Mouse (Mus musculus) hindbrain, embryonic 15.5 days (tissue): ENCODE measurements around the gene Cyp27a1. TPM values are rescaled to one million over a fixed set of nuclear protein-coding genes. Genes with fewer than 3 reads are reported as not detected.
A peak's percentile ranks its signal among the peaks of the same experiment; 100 is the strongest.

ENCODE experiments used
- ATAC-seq: fragments of 200-750 bp; cut with Nextera tagmentation; 2 replicates; pipeline ENCODE4 v1.8.0; 2017; ENCODE audit warnings: low read depth, moderate number of reproducible peaks, moderate TSS enrichment; ENCODE audit not compliant: low FRiP score
- H3K27ac ChIP-seq: fragments of 300-500 bp; sonication (generic); replicated peaks from 2 replicates; pipeline ENCODE4 v1.5.1; 2015; ENCODE audit warnings: mild to moderate bottlenecking, inconsistent platforms
- H3K27me3 ChIP-seq: fragments of 300-500 bp; sonication (generic); 2 replicates; pipeline ENCODE4 v1.6.1; 2015; ENCODE audit warnings: control low read depth, inconsistent platforms
- H3K36me3 ChIP-seq: fragments of 300-500 bp; sonication (generic); 2 replicates; pipeline ENCODE4 v1.6.1; 2015; ENCODE audit warnings: control low read depth, inconsistent platforms
- H3K4me1 ChIP-seq: fragments of 300-500 bp; sonication (generic); replicated peaks from 2 replicates; pipeline ENCODE4 v1.6.1; 2015; ENCODE audit warnings: control low read depth, inconsistent platforms
- H3K4me2 ChIP-seq: fragments of 300-500 bp; sonication (generic); 2 replicates; pipeline ENCODE4 v1.6.1; 2015; ENCODE audit warnings: moderate library complexity, mild to moderate bottlenecking, inconsistent platforms
- H3K4me3 ChIP-seq: fragments of 300-500 bp; sonication (generic); 2 replicates; pipeline ENCODE4 v1.5.1; 2015; ENCODE audit warnings: mild to moderate bottlenecking, inconsistent platforms
- H3K9ac ChIP-seq: fragments of 300-500 bp; sonication (generic); 2 replicates; pipeline ENCODE4 v1.6.1; 2015; ENCODE audit warnings: inconsistent platforms
- H3K9me3 ChIP-seq: fragments of 300-500 bp; sonication (generic); 2 replicates; pipeline ENCODE4 v1.6.1; 2016; ENCODE audit warnings: control low read depth, inconsistent platforms
- WGBS: fragments of 180-500 bp; shearing (Covaris S2); methylation state at CpG from one replicate; pipeline ENCODE4 v1.1.7; 2015; 5-methylcytosine and 5-hydroxymethylcytosine counted together
- polyA plus RNA-seq: library from polyadenylated mRNA; unstranded; fragments of >200 nt; fragmentation: Nextera tagmentation; extraction: Ambion mirVana; gene quantifications from 2 replicates; pipeline ENCODE4 v1.2.1, GENCODE M21; 2015

Gene Cyp27a1
- polyA plus RNA-seq: 3.3 TPM in 2 replicates

DNA sequence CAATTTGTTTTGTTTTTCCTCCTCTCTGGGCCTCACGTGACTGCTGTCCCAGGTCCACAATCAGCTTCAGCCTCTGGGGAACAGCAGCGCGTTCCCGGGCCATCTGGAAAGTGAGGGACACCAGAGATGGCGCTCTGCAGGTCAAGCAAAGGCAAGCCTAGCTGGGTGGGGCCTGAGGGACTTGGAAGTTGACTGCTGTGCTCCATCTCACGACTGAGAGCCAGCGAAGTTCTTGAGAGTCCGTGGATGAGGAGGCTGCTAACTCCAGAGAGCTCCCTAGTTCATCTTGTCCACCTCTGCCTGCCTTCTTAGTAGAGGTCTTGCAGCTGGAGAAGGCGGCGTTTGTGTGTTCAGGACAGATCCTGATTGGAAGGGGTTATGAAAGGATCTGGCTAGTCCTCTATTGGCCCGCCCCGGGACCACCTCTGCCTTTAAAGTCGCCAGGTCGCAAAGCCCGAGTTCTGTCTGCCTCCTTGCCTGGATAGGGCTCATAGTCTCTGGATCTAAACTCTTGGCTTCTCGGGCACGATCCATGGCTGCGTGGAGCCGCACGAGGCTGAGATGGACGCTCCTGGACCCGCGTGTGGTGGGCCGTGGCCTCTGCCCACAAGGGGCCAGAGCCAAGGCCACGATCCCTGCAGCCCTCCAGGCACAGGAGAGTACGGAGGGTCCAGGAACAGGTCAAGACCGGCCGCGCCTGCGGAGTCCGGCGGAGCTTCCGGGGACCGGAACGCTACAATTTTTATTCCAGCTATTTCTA, at the start of gene Cyp27a1:
Gene Cyp27a1, plus strand, starts transcription at position 476 of the 760 bp plus-strand sequence.
- ATAC-seq: no peak
- no peaks in the 10 kb centered on the region for H3K36me3 ChIP-seq
- no peak within 1 kb of the TSS for H3K27ac ChIP-seq
- H3K4me2 ChIP-seq: peak within 1 kb of the TSS; percentile 85
- peaks cover 12% of the 10 kb centered on the region; the same call in 1 of the 2 replicates for H3K27me3 ChIP-seq
- H3K4me3 ChIP-seq: peak within 1 kb of the TSS; percentile 40
- peaks cover 12% of the 10 kb centered on the region for H3K4me1 ChIP-seq
- H3K9me3 ChIP-seq: no peaks in the 10 kb centered on the region
- peak within 1 kb of the TSS; percentile 45 for H3K9ac ChIP-seq
- 7% methylated on average over 35 of the region's 35 CpGs for WGBS

DNA sequence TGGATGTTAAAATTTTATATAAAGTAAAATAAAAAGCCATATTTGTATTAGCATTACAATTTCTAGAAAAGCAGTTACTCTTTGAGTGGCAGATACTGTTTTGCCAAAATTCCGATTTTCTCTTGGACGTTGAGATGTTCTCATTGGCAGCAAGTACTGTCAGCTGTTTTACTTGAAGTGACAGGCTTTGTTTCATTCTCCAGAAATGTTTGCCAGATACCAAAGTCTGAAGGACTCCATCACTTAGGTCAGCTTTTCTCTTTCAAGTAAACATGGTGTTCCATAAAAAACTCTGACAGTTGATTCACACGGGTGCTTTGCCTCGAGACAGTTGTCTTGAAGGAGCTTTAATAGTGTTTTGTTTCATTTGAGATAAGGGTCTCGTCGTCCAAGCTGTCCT, 48.2 kb upstream of the Cyp27a1 start:
- no peak overlapping the region for H3K9ac ChIP-seq
- no peaks in the 10 kb centered on the region for H3K9me3 ChIP-seq
- H3K27me3 ChIP-seq: no peaks in the 10 kb centered on the region
- H3K4me3 ChIP-seq: no peak overlapping the region
- no peak overlapping the region for H3K4me2 ChIP-seq
- no peak overlapping the region for H3K27ac ChIP-seq
- ATAC-seq: no peak
- WGBS: 77% methylated on average over 6 of the region's 6 CpGs
- H3K4me1 ChIP-seq: peaks cover 17% of the 10 kb centered on the region
- no peaks in the 10 kb centered on the region for H3K36me3 ChIP-seq

DNA sequence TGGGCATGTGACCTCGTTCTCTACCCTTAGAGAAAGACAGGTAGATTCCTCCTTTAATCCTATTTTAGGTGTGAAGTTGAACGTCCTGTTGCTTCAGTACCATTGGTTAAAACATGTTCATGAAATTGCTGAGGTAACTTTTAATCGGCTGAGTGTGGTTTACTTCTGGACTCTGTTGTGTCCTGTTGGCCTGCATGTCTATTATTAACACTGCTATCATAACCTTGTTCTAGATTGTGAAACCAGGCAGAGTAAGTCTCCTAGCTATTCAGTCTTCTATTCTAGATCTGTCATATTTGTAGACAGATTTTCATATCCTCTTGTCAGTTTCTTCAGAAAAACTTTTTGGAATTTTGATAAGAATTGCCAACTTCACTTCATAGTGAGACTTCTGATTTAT, 45.0 kb upstream of the Cyp27a1 start:
- no peak overlapping the region for H3K4me3 ChIP-seq
- ATAC-seq: no peak
- WGBS: 94% methylated on average over 3 of the region's 3 CpGs

DNA sequence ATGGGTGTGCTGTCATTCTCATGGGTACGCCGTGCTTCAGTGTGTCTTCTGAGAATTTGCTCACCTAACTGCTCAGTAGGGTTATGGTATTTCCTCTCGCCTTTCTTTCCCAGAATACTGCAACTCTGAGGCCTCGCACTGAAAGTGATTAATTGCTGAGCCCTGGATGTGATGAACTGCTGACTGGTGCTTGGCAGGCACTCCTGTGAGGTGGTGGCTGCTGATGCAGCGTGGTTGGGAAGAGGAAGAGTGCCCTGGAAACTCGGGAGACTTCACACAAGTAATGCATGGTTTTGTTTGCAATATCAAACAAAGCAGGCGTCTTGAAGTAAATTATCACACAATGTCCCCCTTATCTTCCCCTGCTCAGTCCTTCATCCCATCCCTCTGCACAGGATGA, 40.6 kb upstream of the Cyp27a1 start:
- WGBS: 82% methylated on average over 7 of the region's 7 CpGs
- H3K4me1 ChIP-seq: no peaks in the 10 kb centered on the region
- H3K9ac ChIP-seq: no peak overlapping the region
- no peaks in the 10 kb centered on the region for H3K36me3 ChIP-seq
- H3K27me3 ChIP-seq: no peaks in the 10 kb centered on the region
- no peaks in the 10 kb centered on the region for H3K9me3 ChIP-seq
- no peak overlapping the region for H3K4me3 ChIP-seq
- H3K27ac ChIP-seq: no peak overlapping the region
- no peak for ATAC-seq
- H3K4me2 ChIP-seq: no peak overlapping the region

More for the DNA sequence above, 45.0 kb upstream of the Cyp27a1 start:
- Histone ChIP-seq H3K9me3 (no peaks in the 10 kb centered on the region), H3K4me2 (no peak overlapping the region), H3K27ac (no peak overlapping the region), H3K27me3 (no peaks in the 10 kb centered on the region), H3K4me1 (peaks cover 4% of the 10 kb centered on the region), H3K9ac (no peak overlapping the region), H3K36me3 (no peaks in the 10 kb centered on the region)

DNA sequence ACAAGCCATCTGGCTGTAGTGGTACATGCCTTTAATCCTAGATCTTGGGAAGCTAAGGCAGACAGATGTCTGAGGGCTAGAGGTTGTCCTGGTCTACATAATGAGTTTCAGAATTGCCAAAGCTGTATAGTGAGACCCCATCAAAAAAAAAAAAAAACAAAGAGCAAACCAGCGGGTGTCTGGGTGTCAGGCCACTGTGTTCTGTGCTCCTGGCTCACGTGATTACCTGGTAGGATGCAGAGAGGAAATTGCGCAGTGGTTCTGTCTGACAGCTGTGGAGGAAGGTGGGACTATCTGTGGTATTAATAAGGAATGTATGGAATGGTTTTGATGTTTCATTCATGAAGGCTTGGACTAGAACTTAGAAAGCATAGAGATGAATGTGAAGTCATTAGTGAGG, 36.5 kb upstream of the Cyp27a1 start:
- no peak overlapping the region for H3K4me2 ChIP-seq
- H3K36me3 ChIP-seq: peaks cover 28% of the 10 kb centered on the region
- H3K27me3 ChIP-seq: no peaks in the 10 kb centered on the region
- no peaks in the 10 kb centered on the region for H3K4me1 ChIP-seq
- no peak overlapping the region for H3K9ac ChIP-seq
- WGBS: 90% methylated on average over 3 of the region's 3 CpGs
- H3K4me3 ChIP-seq: no peak overlapping the region
- no peak for ATAC-seq
- no peaks in the 10 kb centered on the region for H3K9me3 ChIP-seq
- no peak overlapping the region for H3K27ac ChIP-seq

DNA sequence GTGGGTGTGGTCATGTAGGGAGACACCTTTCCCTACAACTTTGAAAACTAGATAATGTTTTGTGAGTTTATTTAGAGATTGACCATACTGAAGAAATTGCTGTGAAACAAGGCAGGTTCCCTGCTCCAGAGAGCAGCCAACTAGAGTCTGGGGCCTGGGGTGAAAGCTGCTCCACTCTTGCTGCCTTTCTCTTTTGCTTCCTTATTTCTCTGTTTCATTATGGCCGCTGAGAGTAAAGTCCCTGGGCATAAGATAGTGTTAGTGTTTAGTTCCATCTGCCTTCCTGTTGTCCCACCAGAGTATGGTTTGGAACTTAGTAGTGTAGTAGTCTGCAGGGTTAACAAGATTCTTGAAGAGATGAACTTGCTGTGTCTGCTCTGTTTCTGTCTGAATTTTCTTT, 35.5 kb upstream of the Cyp27a1 start:
- Histone ChIP-seq H3K4me1 (no peaks in the 10 kb centered on the region), H3K36me3 (peaks cover 30% of the 10 kb centered on the region), H3K9me3 (no peaks in the 10 kb centered on the region), H3K27me3 (no peaks in the 10 kb centered on the region), H3K27ac (no peak overlapping the region), H3K4me3 (no peak overlapping the region), H3K9ac (no peak overlapping the region), H3K4me2 (no peak overlapping the region)
- ATAC-seq: no peak
- 86% methylated on average over 1 of the region's 1 CpGs for WGBS

DNA sequence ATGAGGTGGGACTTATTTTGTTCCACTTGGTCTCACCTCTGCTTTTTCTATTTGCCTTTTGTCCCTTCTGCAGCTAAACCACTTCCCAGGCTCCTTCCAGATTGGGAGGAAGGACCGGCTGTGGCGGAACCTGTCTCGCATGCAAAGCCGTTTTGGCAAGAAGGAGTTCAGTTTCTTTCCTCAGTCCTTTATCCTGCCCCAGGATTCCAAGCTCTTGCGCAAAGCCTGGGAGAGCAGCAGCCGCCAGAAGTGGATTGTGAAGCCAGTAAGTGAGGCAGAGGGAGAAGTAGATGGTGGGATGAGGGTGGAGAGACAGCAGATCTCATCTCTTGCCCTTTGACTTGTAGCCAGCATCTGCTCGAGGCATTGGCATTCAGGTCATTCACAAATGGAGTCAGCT, 26.2 kb upstream of the Cyp27a1 start:
- no peak overlapping the region for H3K9ac ChIP-seq
- H3K4me2 ChIP-seq: no peak overlapping the region
- H3K4me1 ChIP-seq: no peaks in the 10 kb centered on the region
- ATAC-seq: no peak
- H3K4me3 ChIP-seq: no peak overlapping the region
- no peak overlapping the region for H3K27ac ChIP-seq
- H3K27me3 ChIP-seq: no peaks in the 10 kb centered on the region
- no peaks in the 10 kb centered on the region for H3K9me3 ChIP-seq
- H3K36me3 ChIP-seq: peaks cover 67% of the 10 kb centered on the region
- WGBS: 88% methylated on average over 7 of the region's 7 CpGs

DNA sequence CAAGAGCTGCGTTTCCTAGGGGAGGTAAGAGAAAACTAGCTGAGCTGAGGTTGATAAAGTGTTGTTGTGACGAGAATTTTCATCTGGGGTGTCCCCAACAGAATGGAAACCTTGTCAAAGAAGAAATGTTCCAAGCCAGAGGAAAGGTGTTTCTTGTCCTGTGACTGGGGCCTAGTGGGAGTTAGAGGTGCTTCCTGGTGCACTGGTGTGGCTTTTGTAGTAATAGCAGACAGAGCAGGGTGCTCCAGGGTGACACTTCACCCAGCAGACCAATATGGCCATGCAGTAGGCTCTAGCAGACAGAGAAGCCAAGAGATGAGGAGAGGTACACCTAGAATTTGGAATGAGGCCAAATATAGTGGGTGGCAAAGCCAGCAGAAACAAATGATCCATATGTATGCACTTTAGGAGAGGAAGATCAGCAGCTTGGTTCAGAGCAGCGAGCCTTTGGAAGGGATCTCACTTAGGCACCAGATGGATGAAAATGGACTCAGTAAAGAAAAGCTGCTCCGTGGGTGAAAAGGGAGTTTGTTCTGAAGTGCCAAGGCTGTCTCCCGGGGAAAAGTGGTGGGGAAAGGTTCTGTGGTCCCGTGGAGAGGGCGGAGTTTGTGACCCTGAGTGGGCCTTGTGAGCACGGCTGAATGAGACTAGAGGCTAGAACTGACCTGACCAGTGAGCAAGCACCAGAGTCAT, 19.3 kb upstream of the Cyp27a1 start:
- Histone ChIP-seq H3K9me3 (no peaks in the 10 kb centered on the region), H3K27me3 (no peaks in the 10 kb centered on the region), H3K4me1 (no peaks in the 10 kb centered on the region), H3K9ac (no peak overlapping the region), H3K4me2 (no peak overlapping the region), H3K36me3 (peaks cover 84% of the 10 kb centered on the region), H3K27ac (no peak overlapping the region), H3K4me3 (no peak overlapping the region)
- no peak for ATAC-seq
- WGBS: 92% methylated on average over 8 of the region's 8 CpGs

DNA sequence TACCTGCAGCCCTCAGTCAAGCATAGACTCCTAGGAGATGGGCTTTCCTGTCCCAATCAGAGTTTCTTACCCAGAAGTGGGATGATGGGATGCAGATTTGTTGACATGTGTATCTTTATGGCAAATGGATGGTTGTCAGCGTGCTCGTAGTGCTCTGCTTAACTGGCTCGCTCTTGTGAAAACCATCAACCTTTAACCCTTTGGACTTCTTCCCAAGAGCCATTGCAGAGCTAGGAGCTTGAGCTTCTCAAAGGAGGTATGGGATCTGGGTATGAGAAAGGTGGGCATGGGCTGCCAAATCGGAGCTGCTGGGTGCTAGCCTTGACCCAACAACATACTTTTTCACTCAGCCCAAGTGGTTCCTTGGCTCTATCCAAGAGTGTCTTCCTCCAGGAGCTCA, 17.5 kb upstream of the Cyp27a1 start:
- Histone ChIP-seq H3K27me3 (no peaks in the 10 kb centered on the region), H3K4me1 (no peaks in the 10 kb centered on the region), H3K9ac (no peak overlapping the region), H3K9me3 (no peaks in the 10 kb centered on the region), H3K4me2 (no peak overlapping the region), H3K4me3 (no peak overlapping the region), H3K36me3 (peaks cover 69% of the 10 kb centered on the region), H3K27ac (no peak overlapping the region)
- 98% methylated on average over 4 of the region's 4 CpGs for WGBS
- no peak for ATAC-seq

DNA sequence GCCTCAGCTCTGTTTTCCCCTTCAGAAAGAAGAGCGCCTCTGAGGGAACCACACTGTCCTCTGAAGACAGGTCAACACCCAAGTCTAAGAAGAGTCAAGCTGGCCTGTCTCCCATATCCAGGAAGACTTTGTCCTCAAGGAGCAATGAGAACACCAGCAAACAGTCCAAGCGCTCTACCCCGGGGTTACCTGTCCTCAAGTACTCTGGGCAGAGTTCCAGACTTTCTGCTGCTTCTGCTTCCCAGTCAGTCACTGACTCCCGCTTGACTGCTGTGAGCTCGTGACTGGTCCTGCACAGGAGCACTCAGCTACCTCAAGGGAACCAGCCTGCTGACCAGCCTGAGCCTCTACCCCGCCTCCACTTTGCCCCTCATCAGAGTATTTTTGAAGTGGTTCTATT, 16.0 kb upstream of the Cyp27a1 start:
- Histone ChIP-seq H3K4me3 (no peak overlapping the region), H3K9me3 (no peaks in the 10 kb centered on the region), H3K36me3 (peaks cover 54% of the 10 kb centered on the region), H3K4me2 (no peak overlapping the region), H3K27ac (no peak overlapping the region), H3K4me1 (no peaks in the 10 kb centered on the region), H3K9ac (no peak overlapping the region), H3K27me3 (no peaks in the 10 kb centered on the region)
- 96% methylated on average over 6 of the region's 6 CpGs for WGBS
- ATAC-seq: no peak

DNA sequence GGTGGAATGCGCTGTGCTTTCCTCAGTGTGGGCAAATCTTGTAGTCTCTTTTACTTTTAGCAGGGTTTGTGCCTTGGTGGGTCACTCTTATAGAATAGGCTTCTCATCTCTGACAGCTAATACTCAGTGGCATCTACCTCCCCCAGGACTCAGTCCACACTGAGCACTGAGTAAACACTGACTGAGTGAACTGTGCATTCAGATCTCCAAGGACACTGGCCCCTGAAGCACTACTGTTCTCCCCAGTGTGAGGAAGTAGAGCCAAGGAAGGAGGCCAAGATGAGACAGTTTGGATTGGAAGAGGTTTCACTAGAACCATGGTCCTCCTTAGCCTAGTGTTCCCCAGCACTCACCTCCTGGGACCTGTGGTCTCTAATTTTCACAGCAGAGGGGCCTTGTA, 15.0 kb upstream of the Cyp27a1 start:
- no peak; the same call in 1 of the 2 replicates for ATAC-seq
- 100% methylated on average over 1 of the region's 1 CpGs for WGBS
- Histone ChIP-seq H3K4me1 (no peaks in the 10 kb centered on the region), H3K27me3 (no peaks in the 10 kb centered on the region), H3K4me2 (no peak overlapping the region), H3K9me3 (no peaks in the 10 kb centered on the region), H3K9ac (no peak overlapping the region), H3K36me3 (peaks cover 52% of the 10 kb centered on the region), H3K27ac (no peak overlapping the region), H3K4me3 (no peak overlapping the region)

DNA sequence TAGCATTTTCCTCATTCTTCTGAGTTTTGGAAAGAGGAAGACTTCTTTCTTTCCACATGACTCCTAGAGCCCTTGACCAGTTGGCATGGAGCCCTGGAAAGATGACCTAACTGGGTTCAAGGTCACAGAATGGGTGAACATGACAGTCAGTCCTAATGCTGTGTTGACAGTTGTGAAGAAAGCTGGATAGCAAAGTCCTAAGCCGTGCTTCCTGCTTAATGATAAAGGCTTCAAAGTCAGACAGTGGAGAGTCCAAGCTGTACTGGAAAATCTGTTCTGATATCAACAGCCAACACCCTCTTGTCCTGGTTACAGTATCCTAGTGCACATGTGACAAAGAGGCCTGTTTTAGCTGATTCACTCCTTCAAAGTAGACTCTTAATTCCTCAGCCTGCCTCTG, 14.6 kb upstream of the Cyp27a1 start:
- H3K4me3 ChIP-seq: no peak overlapping the region
- no peak overlapping the region for H3K27ac ChIP-seq
- 92% methylated on average over 1 of the region's 1 CpGs for WGBS
- no peak for ATAC-seq
- H3K4me2 ChIP-seq: no peak overlapping the region
- H3K27me3 ChIP-seq: no peaks in the 10 kb centered on the region
- H3K9ac ChIP-seq: no peak overlapping the region
- no peaks in the 10 kb centered on the region for H3K4me1 ChIP-seq
- H3K36me3 ChIP-seq: peaks cover 49% of the 10 kb centered on the region
- no peaks in the 10 kb centered on the region for H3K9me3 ChIP-seq
